Mouse (Mus musculus) right cerebral cortex, postnatal 4 days (tissue): Measurements from ENCODE around the gene Ppp2r2c.
"Not testable (repeated sequence)": the region's sequence is repeated elsewhere in the genome, so short reads cannot be mapped to it uniquely, and the experiment has no call there.

Experiments
- DNase-seq: peaks from one replicate; pipeline ENCODE4 v3.0.0-alpha.2; 2022

Ppp2r2c gene

DNA sequence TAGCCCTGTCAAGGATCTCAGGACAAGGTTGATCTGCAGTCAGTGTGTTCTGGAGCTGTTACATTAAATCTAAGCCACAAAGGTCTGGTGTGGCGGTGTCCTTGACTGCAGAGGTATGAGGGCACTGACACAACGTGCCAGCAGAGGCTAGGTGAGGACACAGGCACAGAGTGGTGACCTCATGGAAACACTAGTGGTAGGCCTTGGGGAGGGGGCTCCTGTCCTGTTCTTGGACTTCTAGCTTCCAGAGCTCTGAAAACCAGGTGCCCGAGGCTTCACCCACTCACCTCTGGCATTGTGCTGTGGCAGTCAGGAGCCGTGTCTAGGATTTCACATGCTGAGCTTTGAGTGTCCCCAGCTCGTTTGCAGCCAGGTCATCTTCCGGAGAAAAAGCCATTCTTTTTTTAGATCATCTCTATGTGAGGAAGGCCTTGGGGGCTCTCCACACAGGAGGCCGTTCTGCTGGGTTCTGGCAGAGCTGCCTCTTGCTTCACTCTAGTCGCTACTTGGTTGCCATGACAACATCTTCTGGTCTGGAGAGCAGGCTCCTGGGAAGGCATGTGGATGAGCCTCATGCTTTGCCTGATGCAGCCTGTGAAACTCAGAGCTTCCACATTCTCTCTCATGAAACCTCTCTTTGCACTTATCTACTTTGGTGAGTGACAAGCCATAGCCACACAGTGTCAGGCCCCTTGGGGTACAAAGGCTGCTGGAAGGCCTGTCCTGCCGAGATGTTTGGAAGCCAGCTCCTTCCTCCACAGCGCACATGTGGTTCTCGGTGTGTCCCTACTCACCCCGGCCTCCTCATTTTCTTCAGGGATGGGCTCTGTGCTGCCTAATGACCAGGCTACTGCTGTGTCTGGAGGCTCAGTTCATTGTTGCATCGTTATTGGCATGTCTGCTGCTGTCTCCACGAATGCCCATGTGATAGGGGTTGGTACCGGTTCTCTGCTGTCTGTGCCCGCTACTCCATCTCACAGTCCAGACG, 67.5 kb downstream of the Ppp2r2c start:
- peak; percentile 50 for DNase-seq

DNA sequence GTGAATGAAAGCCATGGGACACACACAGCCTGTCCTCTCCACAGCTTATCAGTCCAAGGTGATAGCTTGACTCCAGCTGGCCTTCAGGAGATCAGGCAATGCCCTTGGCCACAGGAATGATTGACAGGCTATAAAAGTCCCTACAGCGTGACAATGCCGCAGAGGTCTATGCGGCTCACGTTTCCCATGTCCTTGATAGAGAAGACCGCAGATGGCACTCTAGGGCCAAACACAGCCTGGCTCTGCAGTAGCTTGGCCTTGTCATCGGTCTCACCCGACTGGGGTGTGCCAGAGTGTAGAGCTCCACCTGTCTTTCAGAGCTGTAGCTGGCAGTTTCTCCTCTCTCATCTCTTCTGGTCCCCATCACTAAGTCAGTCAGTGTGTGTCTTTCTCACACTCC, 68.2 kb downstream of the Ppp2r2c start:
- DNase-seq: no peak

DNA sequence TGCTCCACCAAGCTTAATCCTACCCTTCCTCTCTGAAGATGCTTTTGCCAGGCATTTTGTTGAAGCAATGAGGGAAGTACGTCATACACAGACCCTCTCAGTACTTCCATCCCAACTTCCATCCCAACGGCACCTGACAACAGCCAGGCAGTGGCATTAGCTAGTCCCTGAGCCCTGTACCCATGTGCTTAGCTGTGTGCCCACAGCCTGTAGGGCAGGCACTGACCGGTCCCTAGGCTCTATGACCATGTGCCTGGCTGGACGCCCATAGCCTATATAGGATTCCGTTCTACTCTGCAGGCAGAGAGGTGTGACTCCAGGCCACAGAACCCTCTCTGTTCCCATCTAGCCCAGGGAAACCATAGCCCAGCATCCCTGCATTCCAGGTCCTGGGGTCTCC, 69.7 kb downstream of the Ppp2r2c start:
- DNase-seq: no peak

GRCm38 (mm10) chr5:36938991-36939390, 70.7 kb downstream of the Ppp2r2c start:
- DNase-seq: not testable (repeated sequence)

- no peak for DNase-seq
Observed at GRCm38 (mm10) chr5:36942446-36942845, 74.1 kb downstream of the Ppp2r2c start.

- DNase-seq: no peak
Observed at GRCm38 (mm10) chr5:36944552-36944951, 76.2 kb downstream of the Ppp2r2c start.

- DNase-seq: peak; percentile 32
Observed at GRCm38 (mm10) chr5:36945102-36945701, 76.9 kb downstream of the Ppp2r2c start.

DNA sequence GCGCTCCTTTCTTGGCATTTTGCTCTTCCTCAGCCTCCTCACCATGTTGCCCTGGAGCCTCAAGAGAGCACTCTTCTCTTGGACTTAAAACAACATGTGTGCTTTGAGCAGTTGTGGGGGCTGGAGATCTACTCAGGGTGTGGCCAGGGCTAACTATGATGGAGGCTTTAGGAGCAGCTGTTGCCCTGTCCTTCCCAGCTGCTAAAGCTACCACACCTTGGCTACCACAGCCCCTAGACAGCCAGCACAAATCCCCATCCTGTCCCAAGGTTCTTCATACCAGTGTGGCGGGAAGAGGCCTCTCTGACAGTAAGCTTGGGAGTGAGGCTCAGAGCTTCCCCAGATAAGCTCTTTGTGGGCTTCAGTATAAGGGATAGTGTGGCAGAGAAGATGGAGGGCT, 77.4 kb downstream of the Ppp2r2c start:
- no peak for DNase-seq

DNA sequence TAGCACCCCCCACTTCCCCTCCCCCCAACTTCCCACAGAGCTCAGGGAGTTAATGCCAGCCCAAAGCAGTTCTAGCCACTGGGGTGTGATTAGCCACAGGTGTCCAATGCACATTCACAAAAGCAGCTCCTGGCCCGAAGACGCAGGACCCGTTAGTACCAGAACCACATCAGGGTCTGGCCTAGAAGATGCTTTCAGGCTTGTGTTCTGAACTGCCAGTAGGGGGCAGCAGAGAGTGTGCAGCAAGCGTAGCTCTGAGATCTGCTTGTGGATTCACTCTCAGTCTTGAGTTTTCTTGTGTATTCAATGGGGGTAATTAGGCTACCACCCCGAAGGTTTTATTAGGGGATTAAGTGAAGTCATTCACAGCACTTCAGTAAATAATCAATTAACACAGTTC, 78.1 kb downstream of the Ppp2r2c start:
- peak; percentile 84 for DNase-seq

DNA sequence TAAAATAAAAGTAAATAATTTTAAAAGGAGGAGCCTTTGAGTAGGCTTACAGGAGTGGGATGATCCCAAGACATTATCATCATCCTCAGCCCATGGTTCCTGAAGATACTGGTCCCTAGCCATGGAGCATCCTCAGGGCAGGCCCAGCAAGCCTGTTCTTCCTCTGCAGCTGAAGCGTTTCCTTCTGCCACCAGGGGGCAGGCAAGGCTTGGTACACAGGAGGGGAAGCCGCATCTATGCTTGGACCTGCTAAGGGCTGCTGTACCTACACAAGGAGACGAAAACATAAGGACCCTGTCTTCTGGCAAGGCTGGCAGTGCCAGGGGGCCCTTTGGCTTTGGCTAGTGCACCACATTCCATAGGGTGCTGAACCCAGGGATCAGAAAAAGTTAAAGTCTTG, 80.5 kb downstream of the Ppp2r2c start:
- peak; percentile 92 for DNase-seq

DNA sequence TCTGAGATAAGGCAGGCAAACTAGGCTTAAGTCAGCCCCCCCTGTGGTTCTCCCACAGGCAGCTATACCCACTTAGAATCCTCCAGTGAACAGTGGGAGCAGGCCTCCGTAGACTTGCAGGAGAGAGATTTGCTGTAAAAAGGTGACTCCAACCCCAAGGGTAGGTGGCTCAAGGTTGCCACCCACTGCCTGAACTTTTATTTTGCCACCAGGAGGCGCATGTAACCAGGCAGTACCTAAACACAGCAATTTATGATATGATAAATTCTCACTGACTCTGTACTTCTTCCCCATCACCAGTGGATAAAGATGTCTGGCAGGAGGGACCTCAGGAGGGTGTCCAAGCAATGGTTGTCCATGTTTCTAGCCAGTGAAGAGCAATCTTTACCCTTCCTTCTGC, 82.6 kb downstream of the Ppp2r2c start:
- no peak for DNase-seq

DNA sequence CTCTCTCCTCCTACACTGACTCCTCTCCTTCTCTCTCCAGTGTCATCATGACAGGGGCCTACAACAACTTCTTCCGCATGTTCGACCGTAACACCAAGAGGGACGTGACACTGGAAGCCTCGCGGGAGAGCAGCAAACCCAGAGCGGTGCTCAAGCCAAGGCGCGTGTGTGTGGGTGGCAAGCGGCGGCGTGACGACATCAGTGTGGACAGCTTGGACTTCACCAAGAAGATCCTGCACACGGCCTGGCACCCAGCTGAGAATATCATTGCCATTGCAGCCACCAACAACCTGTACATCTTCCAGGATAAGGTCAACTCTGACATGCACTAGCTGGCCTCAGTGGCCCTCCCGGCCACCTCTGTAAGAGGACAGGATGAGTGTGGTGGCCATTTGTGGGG, 84.0 kb downstream of the Ppp2r2c start:
- DNase-seq: no peak

DNA sequence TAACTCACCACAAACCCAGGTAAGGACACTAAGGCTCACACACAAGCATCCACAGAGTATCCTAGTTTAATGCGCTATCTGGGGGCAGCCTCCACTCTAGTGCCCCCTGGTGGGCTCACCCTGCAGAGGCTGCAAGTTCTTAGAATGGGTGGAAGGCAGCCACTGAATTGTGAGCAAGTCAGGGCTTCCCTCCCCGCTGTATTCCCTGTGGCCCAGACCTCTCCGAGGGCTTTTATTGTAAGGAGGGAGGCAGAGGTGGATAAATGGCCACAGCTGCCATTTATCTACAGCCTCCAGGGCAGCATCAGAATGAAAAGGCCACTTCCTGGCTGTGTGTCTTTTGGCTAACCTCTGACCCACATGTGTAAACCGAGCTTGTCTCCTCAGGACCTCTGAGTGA, 87.1 kb downstream of the Ppp2r2c start:
- DNase-seq: peak; percentile 35

DNA sequence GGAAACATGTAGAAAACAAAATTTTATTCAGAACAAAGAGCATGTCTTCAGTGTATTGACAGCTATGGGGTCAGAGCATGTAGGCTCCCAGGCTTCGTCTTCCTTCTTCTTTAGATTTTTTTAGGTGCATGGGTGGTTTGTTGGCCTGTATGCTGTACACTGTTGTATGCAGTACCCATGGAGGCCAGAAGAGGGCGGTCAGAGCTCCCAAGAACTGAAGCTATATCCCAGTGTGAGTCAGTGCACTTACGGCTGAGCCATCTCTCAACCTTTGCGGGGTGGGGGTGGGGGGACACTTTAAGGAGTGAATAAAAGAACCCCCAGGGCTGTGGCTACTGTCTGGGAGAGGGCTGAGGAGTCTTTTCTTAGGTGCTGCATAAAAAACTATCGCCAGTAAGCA, 90.5 kb downstream of the Ppp2r2c start:
- peak; percentile 91 for DNase-seq

DNA sequence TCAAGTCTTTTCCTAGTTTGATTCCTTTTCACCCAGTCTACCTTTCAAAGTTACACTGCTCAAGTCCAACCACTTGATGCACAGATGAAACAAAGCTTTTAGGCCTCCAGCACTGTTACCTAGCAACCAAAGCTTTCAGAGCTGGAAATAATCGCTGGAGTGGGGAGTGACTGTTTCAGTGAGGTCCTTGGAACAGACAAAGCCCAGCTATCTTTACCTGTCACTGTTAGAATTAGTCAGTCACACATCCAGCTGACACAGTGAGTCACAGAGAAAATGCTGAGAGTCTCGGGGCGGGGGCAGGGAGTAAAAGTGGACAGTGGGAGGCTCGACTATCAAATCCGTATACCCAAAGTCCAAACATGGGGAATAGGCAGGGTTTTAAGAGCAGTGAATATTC, 92.2 kb downstream of the Ppp2r2c start:
- DNase-seq: no peak

DNA sequence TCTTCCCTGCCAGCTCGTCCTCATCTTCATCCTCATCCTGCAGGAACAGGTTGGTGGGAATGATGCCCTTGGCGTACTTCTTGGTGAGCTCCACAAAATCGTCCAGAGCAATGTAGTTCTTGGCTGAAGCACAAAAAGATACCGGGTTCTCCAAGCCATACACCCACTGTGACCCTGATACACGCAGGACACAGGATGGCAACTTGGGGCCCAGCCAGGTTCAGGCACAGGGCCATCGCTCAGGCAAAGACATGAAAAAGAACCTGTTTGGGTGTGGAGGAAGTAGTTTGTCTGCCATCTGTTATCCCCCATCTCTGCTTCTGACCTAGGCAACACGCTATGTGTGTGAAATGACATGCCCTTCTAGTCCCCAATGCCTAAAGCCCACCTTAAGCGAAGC, 103.3 kb downstream of the Ppp2r2c start:
- DNase-seq: no peak

DNA sequence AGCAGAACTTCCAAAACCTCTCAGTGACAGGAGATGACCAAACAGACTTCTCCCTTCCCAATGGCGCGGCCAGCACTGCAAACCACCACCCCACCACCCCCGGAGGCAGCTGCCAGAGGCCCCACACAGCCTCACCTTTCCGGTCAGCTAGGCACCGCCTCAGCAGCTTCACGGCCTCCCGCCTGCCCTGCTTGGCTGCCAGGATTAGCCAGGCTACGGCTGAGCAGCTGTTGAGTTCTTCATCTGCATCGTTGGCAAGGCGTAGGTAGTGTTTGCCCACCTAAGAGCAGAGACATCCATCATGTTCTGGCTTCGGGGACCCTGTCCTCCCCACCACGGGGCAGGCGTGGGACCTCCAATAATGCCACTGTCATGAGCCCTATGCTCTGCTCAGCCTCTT, 107.0 kb downstream of the Ppp2r2c start:
- no peak for DNase-seq

- no peak for DNase-seq
Observed at GRCm38 (mm10) chr5:36977809-36978208, 109.5 kb downstream of the Ppp2r2c start.

DNA sequence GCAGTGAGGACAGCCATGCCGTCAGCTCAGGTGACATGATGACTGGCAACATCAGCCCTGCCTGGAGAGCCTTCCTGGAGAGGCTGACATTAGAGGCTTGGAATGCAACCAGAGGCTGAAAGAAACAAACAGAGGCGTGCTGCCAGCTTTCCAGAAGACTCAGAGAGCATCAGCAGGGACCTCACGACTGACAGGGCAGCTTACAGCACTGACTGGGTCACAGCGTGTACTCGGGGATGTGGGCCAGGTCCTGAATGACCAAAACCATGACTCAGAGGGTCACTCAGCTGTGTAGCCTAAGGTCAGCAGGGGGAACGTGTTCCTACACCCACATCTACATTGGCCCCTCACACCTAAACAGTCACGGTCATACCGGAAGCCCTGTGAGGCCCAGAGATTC, 110.7 kb downstream of the Ppp2r2c start:
- DNase-seq: no peak

GRCm38 (mm10) chr5:36979631-36980030, 111.3 kb downstream of the Ppp2r2c start:
- DNase-seq: no peak

DNA sequence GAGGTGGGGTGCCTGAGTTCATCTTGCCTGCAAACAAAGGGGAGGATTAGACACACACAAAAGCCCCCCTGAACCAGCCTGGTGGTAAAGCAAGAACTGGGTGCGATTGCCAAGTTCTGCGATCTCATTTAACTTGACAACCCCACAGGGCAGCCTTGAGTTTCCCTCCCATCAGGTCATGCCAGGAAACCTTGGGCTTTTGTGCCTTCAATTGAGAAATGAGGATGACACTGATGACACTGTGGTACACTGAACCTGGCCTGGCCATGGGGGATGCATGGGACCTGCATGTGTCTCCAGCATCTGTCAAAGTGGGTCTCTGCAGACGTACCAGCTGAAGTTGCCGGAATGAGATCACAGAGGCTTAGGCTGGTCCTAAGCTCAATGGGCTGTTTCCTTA, 114.0 kb downstream of the Ppp2r2c start:
- DNase-seq: no peak

DNA sequence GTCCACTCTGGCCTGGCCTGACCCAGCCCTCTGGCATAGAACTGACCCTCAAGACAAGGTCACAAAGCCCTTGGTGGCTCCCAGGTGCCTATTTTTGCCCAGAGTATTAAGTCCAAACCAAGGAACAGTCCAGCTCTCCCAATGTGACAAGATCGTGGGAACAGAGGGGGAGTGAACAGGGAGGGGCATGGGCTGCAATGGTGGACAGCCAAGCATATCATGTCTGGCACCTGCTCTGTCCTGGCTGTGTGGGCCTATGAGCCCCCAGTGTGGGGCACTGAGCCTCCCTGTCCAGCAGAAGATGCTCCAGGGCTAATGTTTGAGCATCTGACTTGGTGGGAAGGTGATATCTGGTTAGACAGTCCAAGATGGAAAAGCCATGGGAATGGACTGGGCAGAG, 118.3 kb downstream of the Ppp2r2c start:
- DNase-seq: no peak

- DNase-seq: no peak
Observed at GRCm38 (mm10) chr5:36988124-36988780, 119.9 kb downstream of the Ppp2r2c start.
